Mouse (Mus musculus) kidney, adult 2 months (tissue): ENCODE measurements around the gene Armh3.

Experiments
- CTCF ChIP-seq: fragments of 200-500 bp; conservative IDR thresholded peaks from 2 replicates; pipeline ENCODE4 v1.5.1; 2011; ENCODE audit warnings: low read depth, mild to moderate bottlenecking, control low read depth, low read length, moderate library complexity, mixed read lengths; ENCODE audit not compliant: insufficient read depth, insufficient read length
- POLR2A ChIP-seq: fragments of 200-500 bp; IDR thresholded peaks from one replicate; pipeline ENCODE4 v1.6.1; 2011; ENCODE audit warnings: low read depth, low read length, control low read depth

DNA sequence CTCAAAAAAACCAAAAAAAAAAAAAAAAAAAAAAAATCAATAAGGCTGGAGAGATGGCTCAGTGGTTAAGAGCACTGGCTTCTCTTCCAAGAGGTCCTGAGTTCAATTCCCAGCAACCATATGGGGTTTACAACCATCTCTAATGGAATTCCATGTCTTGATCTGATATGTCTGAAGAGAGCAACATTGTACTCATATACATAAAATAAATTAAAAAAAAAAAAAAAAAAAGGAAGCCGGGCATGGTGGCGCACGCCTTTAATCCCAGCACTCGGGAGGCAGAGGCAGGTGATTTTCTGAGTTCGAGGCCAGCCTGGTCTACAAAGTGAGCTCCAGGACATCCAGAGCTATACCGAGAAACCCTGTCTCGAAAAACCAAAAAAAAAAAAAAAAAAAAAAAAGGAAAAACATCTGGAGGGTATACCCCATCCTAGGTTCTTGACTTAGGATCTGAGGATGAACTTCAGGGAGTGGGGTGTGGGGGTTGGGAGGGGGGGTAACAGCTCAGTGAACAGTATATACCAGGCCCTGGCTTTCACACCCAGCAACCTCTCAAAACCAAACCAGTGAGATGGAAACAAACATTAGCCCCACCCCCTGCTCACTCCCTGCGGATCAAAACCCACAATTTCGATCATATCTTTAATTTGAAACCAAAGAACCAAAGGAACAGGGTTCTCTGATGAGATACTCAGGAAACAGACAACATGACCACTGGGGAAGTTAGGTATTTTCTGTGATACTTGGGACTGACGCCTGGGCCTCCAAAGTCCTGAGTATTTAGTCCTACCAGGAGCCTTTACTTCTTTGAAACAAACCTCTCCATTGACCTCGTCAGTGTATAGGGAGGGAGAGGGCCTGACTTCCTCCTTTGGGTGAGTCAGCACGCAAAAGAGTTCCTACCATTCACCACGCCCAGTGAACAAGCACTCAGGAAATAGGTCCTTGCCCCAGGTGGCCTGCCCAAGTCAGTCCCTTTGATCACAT is 208.1 kb downstream of the Armh3 start:
- TF ChIP-seq POLR2A (no peak), CTCF (no peak)
